Mouse (Mus musculus) liver, embryonic 11.5 days (tissue): ENCODE data around the gene Camkmt. TPM values are rescaled to one million over a fixed set of nuclear protein-coding genes. Genes with fewer than 3 reads are reported as not detected.

Experiments
- ATAC-seq: fragments of 200-750 bp; cut with Nextera tagmentation; replicated peaks from 2 replicates; pipeline ENCODE4 v1.8.0; 2017; ENCODE audit warnings: moderate number of reproducible peaks, mild to moderate bottlenecking, moderate TSS enrichment, moderate library complexity; ENCODE audit not compliant: low FRiP score
- DNase-seq: peaks from one replicate; pipeline ENCODE4 v3.0.0-alpha.2; 2017; ENCODE audit warnings: low spot score
- H3K27ac ChIP-seq: fragments of 300-500 bp; sonication (generic); 2 replicates; pipeline ENCODE4 v1.5.1; 2014; ENCODE audit warnings: mild to moderate bottlenecking, low read depth, low read length, control low read depth
- H3K27me3 ChIP-seq: fragments of 300-500 bp; sonication (generic); replicated peaks from 2 replicates; pipeline ENCODE4 v1.6.1; 2014; ENCODE audit warnings: low read length, mixed read lengths; ENCODE audit not compliant: control insufficient read depth, insufficient read depth
- H3K36me3 ChIP-seq: fragments of 300-500 bp; sonication (generic); 2 replicates; pipeline ENCODE4 v1.6.1; 2014; ENCODE audit warnings: mild to moderate bottlenecking, low read length, moderate library complexity, mixed read lengths; ENCODE audit not compliant: control insufficient read depth, insufficient read depth
- H3K4me1 ChIP-seq: fragments of 300-500 bp; sonication (generic); replicated peaks from 2 replicates; pipeline ENCODE4 v1.6.1; 2014; ENCODE audit warnings: low read length, mixed read lengths; ENCODE audit not compliant: control insufficient read depth, insufficient read depth
- H3K4me2 ChIP-seq: fragments of 300-500 bp; sonication (generic); 2 replicates; pipeline ENCODE4 v1.6.1; 2014; ENCODE audit warnings: mild to moderate bottlenecking, control low read depth, moderate library complexity
- H3K4me3 ChIP-seq: fragments of 300-500 bp; sonication (generic); 2 replicates; pipeline ENCODE4 v1.5.1; 2014; ENCODE audit warnings: low read depth, low read length, control low read depth
- H3K9ac ChIP-seq: fragments of 300-500 bp; sonication (generic); 2 replicates; pipeline ENCODE4 v1.6.1; 2014; ENCODE audit warnings: low read depth, low read length, control low read depth
- H3K9me3 ChIP-seq: fragments of 300-500 bp; sonication (generic); 2 replicates; pipeline ENCODE4 v1.6.1; 2016; ENCODE audit warnings: low read length, inconsistent platforms, mixed read lengths; ENCODE audit not compliant: control insufficient read depth
- WGBS: fragments of 180-500 bp; shearing (Covaris S2); extraction: QIAGEN DNeasy Blood & Tissue Kit; methylation state at CpG from one replicate; pipeline ENCODE4 v1.1.7; 2014; 5-methylcytosine and 5-hydroxymethylcytosine counted together
- polyA plus RNA-seq: library from polyadenylated mRNA; unstranded; fragments of >200 nt; fragmentation: Nextera tagmentation; extraction: Ambion mirVana; gene quantifications from 2 replicates; pipeline ENCODE4 v1.2.1, GENCODE M21; 2014

The Camkmt gene
- polyA plus RNA-seq, 1 experiment from 2014 or later, result 6.4 TPM

DNA sequence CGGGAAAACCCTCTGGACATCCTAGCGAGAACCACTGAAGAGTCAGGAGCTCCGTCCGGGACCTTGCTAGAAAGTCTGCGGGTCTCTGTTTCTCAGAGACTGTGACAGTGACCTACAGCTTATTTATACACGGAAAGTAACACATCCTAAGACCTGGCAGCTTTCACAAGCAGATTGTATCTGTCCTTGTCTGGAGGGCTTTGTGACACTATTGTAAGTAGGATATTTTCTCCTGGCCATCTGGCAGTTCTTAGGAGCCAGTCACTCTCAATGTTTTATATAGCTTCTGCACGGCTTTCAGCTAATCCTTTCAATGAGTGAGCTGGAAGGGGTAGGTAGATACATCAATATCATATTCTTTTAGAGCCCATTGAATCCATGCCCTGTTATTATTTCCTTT, 218.2 kb downstream of the Camkmt start:
- DNase-seq (no peak), ATAC-seq (no peak)
- no peaks in the 10 kb centered on the region for H3K36me3 ChIP-seq
- no peak overlapping the region for H3K4me2 ChIP-seq
- H3K4me3 ChIP-seq, result no peak overlapping the region
- H3K27ac ChIP-seq, result no peak overlapping the region
- WGBS, result 84% methylated on average over 7 of the region's 7 CpGs
- no peaks in the 10 kb centered on the region for H3K9me3 ChIP-seq
- no peak overlapping the region for H3K9ac ChIP-seq
- H3K27me3 ChIP-seq, result no peaks in the 10 kb centered on the region
- H3K4me1 ChIP-seq, result no peaks in the 10 kb centered on the region

- H3K27me3 ChIP-seq, result no peaks in the 10 kb centered on the region
- DNase-seq (no peak), ATAC-seq (no peak)
- 92% methylated on average over 10 of the region's 10 CpGs for WGBS
- no peak overlapping the region for H3K4me2 ChIP-seq
- no peaks in the 10 kb centered on the region for H3K36me3 ChIP-seq
- H3K4me3 ChIP-seq, result no peak overlapping the region
- no peaks in the 10 kb centered on the region for H3K9me3 ChIP-seq
- no peaks in the 10 kb centered on the region for H3K4me1 ChIP-seq
- no peak overlapping the region for H3K27ac ChIP-seq
- H3K9ac ChIP-seq, result no peak overlapping the region
Observed at GRCm38 (mm10) chr17:85309046-85309445, 218.7 kb downstream of the Camkmt start.

GRCm38 (mm10) chr17:85311348-85311747, 221.0 kb downstream of the Camkmt start:
- no peak overlapping the region for H3K4me2 ChIP-seq
- DNase-seq, result no peak
- H3K4me3 ChIP-seq, result no peak overlapping the region
- no peak for ATAC-seq
- no peak overlapping the region for H3K9ac ChIP-seq
- H3K27me3 ChIP-seq, result no peaks in the 10 kb centered on the region
- no peak overlapping the region for H3K27ac ChIP-seq
- no peaks in the 10 kb centered on the region for H3K9me3 ChIP-seq
- 84% methylated on average over 13 of the region's 13 CpGs for WGBS
- H3K36me3 ChIP-seq, result no peaks in the 10 kb centered on the region
- H3K4me1 ChIP-seq, result no peaks in the 10 kb centered on the region

DNA sequence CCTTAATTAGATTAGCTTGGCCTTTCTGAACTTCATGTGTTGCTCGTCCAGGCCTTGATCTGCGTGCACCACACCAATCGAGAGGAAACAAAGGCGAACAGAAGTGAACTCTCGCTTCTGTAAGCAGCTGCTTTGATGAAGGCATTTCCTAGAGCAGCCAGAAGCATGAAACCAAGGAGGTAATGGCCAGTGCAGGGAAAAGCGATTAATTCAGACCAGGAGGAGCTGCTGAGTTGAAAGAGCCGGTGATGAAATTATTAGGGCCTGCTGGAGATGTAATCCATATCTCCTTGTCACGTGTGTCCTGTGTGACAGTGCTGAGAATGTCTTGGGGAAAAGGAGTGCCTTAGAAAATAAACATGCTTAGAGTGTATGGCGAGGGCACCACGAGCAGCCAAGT, 228.0 kb downstream of the Camkmt start:
- Histone ChIP-seq H3K36me3 (no peaks in the 10 kb centered on the region), H3K4me3 (no peak overlapping the region), H3K9me3 (no peaks in the 10 kb centered on the region), H3K4me2 (no peak overlapping the region), H3K9ac (no peak overlapping the region), H3K4me1 (no peaks in the 10 kb centered on the region), H3K27me3 (no peaks in the 10 kb centered on the region), H3K27ac (no peak overlapping the region)
- no peak for ATAC-seq
- WGBS, result 74% methylated on average over 10 of the region's 10 CpGs
- no peak for DNase-seq

GRCm38 (mm10) chr17:85319779-85320300, 229.5 kb downstream of the Camkmt start:
- H3K36me3 ChIP-seq, result no peaks in the 10 kb centered on the region
- 88% methylated on average over 8 of the region's 8 CpGs for WGBS
- DNase-seq (no peak), ATAC-seq (no peak)
- H3K9ac ChIP-seq, result no peak overlapping the region
- H3K4me3 ChIP-seq, result no peak overlapping the region
- H3K27ac ChIP-seq, result no peak overlapping the region
- H3K27me3 ChIP-seq, result no peaks in the 10 kb centered on the region
- H3K4me2 ChIP-seq, result no peak overlapping the region
- no peaks in the 10 kb centered on the region for H3K4me1 ChIP-seq
- no peaks in the 10 kb centered on the region for H3K9me3 ChIP-seq

DNA sequence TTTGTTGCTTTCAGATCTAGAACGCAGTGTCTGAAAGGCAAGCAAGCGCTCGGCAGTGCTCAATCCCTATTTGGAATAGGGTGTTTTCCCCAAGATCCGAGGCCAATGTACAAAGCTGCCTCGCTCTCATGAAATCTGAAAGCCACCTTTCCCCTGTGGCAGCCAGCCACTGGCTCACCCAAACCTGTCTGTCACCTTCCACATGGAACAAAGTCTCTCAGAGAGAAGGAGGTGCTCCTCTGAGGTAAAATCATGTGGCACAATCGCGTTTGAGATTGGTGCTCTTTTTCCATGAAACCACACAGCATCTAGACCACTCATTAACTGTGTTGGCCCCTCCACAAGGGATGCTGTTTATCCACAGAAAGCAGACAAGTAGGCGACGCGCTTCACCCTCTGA, 238.5 kb downstream of the Camkmt start:
- no peak overlapping the region for H3K27ac ChIP-seq
- no peaks in the 10 kb centered on the region for H3K27me3 ChIP-seq
- H3K4me3 ChIP-seq, result no peak overlapping the region
- no peaks in the 10 kb centered on the region for H3K36me3 ChIP-seq
- H3K4me1 ChIP-seq, result no peaks in the 10 kb centered on the region
- WGBS, result 88% methylated on average over 10 of the region's 10 CpGs
- ATAC-seq (no peak), DNase-seq (no peak)
- H3K9ac ChIP-seq, result no peak overlapping the region
- H3K4me2 ChIP-seq, result no peak overlapping the region
- no peaks in the 10 kb centered on the region for H3K9me3 ChIP-seq

DNA sequence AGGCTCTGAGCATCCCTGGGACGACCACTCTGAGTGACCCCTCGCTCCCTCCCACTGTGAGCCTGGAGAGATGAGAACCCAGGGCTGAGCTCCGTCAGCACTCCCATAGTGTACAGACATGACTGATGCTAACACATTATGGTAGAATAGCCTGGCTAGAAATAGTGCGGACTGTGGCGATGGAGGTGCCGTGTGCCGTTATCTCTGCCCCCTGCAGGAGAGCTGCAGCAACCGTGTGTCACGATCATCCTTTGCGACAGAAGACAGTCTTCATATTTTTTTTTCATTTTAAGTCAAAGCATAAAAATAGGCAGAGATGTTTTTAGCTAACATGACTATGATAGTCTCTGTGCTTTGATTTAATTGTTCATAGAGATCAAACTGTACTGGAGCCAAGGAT, 245.1 kb downstream of the Camkmt start:
- Histone ChIP-seq H3K27ac (no peak overlapping the region), H3K36me3 (no peaks in the 10 kb centered on the region), H3K9me3 (no peaks in the 10 kb centered on the region), H3K4me2 (no peak overlapping the region), H3K9ac (no peak overlapping the region), H3K4me1 (no peaks in the 10 kb centered on the region), H3K27me3 (no peaks in the 10 kb centered on the region; the same call in 1 of the 2 replicates), H3K4me3 (no peak overlapping the region)
- no peak for ATAC-seq
- 82% methylated on average over 10 of the region's 10 CpGs for WGBS
- no peak for DNase-seq

DNA sequence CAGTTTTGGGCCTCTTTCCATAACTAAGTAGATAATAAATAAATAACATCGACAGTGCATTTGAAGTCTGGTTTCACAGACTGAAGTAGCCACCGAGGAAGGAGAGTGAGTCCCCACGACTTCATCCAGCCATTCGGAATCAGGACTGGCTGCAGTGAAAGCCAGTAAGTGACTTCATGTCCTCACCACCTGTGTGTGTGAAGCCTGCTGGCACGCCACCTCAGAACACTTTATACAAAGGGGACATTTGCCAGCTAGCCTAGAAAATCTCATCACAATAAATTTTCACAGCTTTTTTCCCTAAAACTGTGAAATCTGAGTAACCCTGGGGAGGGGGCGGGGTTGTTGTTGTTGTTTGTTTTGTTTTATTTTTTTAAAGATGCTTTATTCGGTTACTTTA, 247.3 kb downstream of the Camkmt start:
- no peaks in the 10 kb centered on the region for H3K9me3 ChIP-seq
- no peak for DNase-seq
- WGBS, result 78% methylated on average over 7 of the region's 7 CpGs
- no peak overlapping the region for H3K4me2 ChIP-seq
- no peak overlapping the region for H3K9ac ChIP-seq
- H3K36me3 ChIP-seq, result no peaks in the 10 kb centered on the region
- no peaks in the 10 kb centered on the region; the same call in 1 of the 2 replicates for H3K27me3 ChIP-seq
- no peak overlapping the region for H3K4me3 ChIP-seq
- H3K27ac ChIP-seq, result no peak overlapping the region
- no peak for ATAC-seq
- no peaks in the 10 kb centered on the region for H3K4me1 ChIP-seq

DNA sequence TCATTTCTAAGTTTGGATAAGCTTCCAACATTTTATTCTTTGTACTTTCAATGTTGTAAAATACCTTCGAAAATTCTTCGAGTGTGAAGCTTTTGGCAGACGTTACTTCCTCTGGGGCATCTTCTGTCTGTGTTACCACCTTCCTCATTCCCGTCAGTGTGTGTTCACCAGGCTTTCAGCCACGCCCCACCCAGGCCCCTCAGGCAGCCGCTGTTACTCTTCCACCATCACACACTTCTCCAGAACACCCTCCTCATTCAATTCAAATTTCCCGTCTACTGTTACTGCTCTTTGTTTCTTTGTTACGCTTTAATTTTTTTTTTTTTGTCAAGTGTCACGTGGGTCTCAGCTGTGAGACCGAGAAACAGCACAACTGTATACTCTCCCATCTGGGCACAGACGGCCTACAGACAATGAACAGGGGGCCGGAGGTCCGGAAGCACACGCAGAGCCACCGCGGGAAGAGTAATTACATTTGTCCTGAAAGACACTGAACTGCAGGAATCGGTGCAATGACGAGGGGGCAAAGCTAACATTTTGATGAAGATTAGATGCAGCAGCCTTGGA, 250.9 kb downstream of the Camkmt start:
- DNase-seq (no peak), ATAC-seq (no peak)
- H3K4me1 ChIP-seq, result no peaks in the 10 kb centered on the region
- H3K27ac ChIP-seq, result no peak overlapping the region
- no peaks in the 10 kb centered on the region for H3K9me3 ChIP-seq
- H3K36me3 ChIP-seq, result no peaks in the 10 kb centered on the region
- H3K4me3 ChIP-seq, result no peak overlapping the region
- no peaks in the 10 kb centered on the region; the same call in 1 of the 2 replicates for H3K27me3 ChIP-seq
- 73% methylated on average over 18 of the region's 18 CpGs for WGBS
- H3K4me2 ChIP-seq, result no peak overlapping the region
- H3K9ac ChIP-seq, result no peak overlapping the region
